Mouse (Mus musculus) bone marrow, adult 2 months (tissue): ENCODE results near the gene Cmbl.

Experiments used
- CTCF ChIP-seq: fragments of 200-500 bp; IDR thresholded peaks from 2 replicates; pipeline ENCODE4 v1.5.1; 2011; ENCODE audit warnings: low read length, control low read depth; ENCODE audit not compliant: control insufficient read depth, insufficient read depth
- POLR2A ChIP-seq: fragments of 200-500 bp; IDR thresholded peaks from 2 replicates; pipeline ENCODE4 v1.6.1; 2011; ENCODE audit warnings: low read depth, mild to moderate bottlenecking, control low read depth, low read length, borderline replicate concordance; ENCODE audit not compliant: control insufficient read depth

DNA sequence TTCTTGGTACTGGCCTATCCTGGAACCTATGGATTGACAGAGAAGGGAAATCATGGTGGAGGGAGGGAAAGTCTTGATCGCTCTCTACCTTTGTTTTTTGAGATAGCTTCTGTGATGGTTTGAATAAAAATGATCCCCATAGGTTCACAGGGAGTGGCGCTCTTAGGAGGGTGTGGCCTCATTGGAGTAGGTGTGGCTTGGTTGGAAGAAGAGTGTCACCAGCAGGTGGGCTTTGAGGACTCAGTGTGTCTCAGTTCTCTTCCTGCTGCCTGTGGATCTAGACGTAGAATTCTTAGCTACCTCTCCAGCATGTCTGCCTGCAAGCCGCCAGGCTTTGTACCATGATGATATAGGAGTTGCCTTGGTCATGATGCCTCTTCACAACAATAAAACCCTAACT lies 3.2 kb upstream of the Cmbl start:
- TF ChIP-seq POLR2A (no peak), CTCF (no peak)
